Mouse (Mus musculus) liver, adult 2 months (tissue): ENCODE data around the gene Col5a1. TPM values are rescaled to one million over a fixed set of nuclear protein-coding genes. Genes with fewer than 3 reads are reported as not detected.

Experiments
- DNase-seq: peaks from one replicate; pipeline ENCODE4 v3.0.0-alpha.2; 2011; ENCODE audit warnings: low read depth, low spot score; ENCODE audit errors: extremely low read depth
- H3K27ac ChIP-seq: fragments of 200-500 bp; replicated peaks from 2 replicates; pipeline ENCODE4 v1.5.1; 2012; ENCODE audit warnings: low read depth, mild to moderate bottlenecking, control low read depth, inconsistent platforms, low read length; ENCODE audit not compliant: insufficient read depth
- H3K27me3 ChIP-seq: fragments of 200-500 bp; 2 replicates; pipeline ENCODE4 v1.6.1; 2012; ENCODE audit warnings: mild to moderate bottlenecking, moderate library complexity, low read length, inconsistent platforms; ENCODE audit not compliant: control insufficient read depth, insufficient read depth
- H3K36me3 ChIP-seq: fragments of 200-500 bp; 2 replicates; pipeline ENCODE4 v1.6.1; 2012; ENCODE audit warnings: low read length, inconsistent platforms; ENCODE audit not compliant: control insufficient read depth, insufficient read depth
- H3K4me1 ChIP-seq: fragments of 200-500 bp; 2 replicates; pipeline ENCODE4 v1.6.1; 2011; ENCODE audit warnings: low read length; ENCODE audit not compliant: control insufficient read depth, insufficient read depth
- H3K4me3 ChIP-seq: fragments of 200-500 bp; 2 replicates; pipeline ENCODE4 v1.5.1; 2011; ENCODE audit warnings: low read depth, mild to moderate bottlenecking, control low read depth, low read length, moderate library complexity; ENCODE audit not compliant: insufficient read depth
- H3K79me2 ChIP-seq: fragments of 200-500 bp; 2 replicates; pipeline ENCODE4 v1.6.1; 2012; ENCODE audit warnings: inconsistent platforms, mild to moderate bottlenecking, low read length, moderate library complexity; ENCODE audit not compliant: control insufficient read depth, insufficient read depth
- H3K9ac ChIP-seq: fragments of 200-500 bp; 2 replicates; pipeline ENCODE4 v1.6.1; 2012; ENCODE audit warnings: low read depth, mild to moderate bottlenecking, control low read depth, inconsistent platforms, low read length
- CTCF ChIP-seq: fragments of 200-500 bp; IDR thresholded peaks from 2 replicates; pipeline ENCODE4 v1.5.1; 2011; ENCODE audit warnings: low read depth, low read length, control low read depth
- POLR2A ChIP-seq: fragments of 200-500 bp; IDR thresholded peaks from 2 replicates; pipeline ENCODE4 v1.6.1; 2011; ENCODE audit warnings: low read length, control low read depth; ENCODE audit not compliant: insufficient read depth; ENCODE audit errors: extremely low read depth
- WGBS: fragments of 180-500 bp; shearing (Covaris S2); methylation state at CpG from one replicate; pipeline ENCODE4 v1.1.7; 2018; 5-methylcytosine and 5-hydroxymethylcytosine counted together
- polyA plus RNA-seq: library from polyadenylated mRNA; depleted of rRNA; stranded (reverse); fragments of >200 nt; gene quantifications from 2 replicates; pipeline ENCODE4 v1.2.3, GENCODE M21; 2012
- total RNA-seq: library from RNA; depleted of rRNA; stranded (reverse); fragments of >200 nt; gene quantifications from 2 replicates; pipeline ENCODE4 v1.2.3, GENCODE M21; 2014

The Col5a1 gene
- total and polyA plus RNA-seq, 2 experiments: 2.0 to 2.1 TPM

DNA sequence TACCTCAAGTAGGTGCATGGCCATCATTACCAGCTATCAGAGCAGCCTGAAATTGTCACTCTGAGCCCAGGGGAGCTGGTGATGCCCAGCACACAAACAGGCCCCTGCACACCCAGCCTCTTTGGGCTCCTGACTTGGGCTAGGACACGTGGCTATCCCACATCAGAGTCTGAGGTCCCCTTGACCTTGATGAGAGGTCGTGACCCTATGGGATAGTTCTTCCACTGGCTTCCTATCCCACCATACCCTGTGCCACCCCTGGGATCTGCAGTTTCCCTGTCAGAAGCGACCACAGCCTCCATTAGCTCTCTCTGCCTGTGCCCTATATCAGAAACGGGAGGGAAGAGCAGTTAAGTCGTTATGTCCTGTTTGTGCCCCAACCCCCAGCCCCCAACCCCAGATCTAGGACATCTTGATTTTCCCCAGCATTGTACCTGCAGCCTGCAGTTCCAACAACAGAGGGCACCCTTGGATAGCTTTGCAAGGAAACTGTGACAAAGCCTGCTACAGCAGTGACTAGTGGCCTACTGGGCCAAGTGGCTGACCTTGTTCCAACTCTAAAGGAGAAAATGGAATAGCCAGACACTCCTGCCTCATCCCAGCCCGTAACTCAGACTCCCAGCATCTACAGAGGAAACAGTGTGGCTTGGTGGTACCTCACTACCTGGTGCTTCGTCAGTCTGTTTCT is 40.4 kb downstream of the Col5a1 start:
- DNase-seq: peak; percentile 10
- Histone ChIP-seq H3K4me3 (no peak overlapping the region), H3K9ac (no peak overlapping the region), H3K4me1 (no peaks in the 10 kb centered on the region), H3K79me2 (no peaks in the 10 kb centered on the region), H3K27me3 (no peaks in the 10 kb centered on the region), H3K36me3 (no peaks in the 10 kb centered on the region), H3K27ac (no peak overlapping the region)
- TF ChIP-seq POLR2A (no peak), CTCF (peak; percentile 47)
- WGBS: 43% methylated on average over 7 of the region's 7 CpGs

DNA sequence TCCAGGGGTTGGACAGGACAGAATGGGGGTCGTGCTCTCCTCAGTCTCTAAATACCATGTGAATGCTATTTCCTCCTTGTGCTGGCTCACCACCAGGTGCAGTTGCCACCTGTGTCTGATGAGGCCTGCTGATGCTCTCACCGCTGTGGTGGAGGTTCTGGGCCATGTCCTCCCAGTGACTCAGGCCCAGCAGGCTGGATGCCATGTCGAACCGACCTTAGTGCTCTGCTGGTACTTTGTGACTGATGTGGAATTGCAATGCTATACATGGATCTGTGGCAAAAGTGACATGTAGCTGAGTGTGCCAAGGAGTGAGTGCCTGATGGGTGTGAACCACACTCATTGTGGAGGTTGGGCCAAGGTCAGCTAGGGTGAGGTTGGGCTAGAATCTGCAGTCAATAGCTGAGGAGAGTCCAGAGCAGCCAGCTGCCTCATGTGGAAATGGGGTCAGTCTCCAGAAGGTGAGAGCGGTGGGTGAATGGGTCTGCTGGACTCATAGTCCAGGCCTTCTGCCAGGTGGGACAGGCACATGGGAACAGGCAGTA is 44.3 kb downstream of the Col5a1 start:
- Histone ChIP-seq H3K27ac (no peak overlapping the region), H3K4me3 (no peak overlapping the region), H3K79me2 (no peaks in the 10 kb centered on the region), H3K27me3 (no peaks in the 10 kb centered on the region), H3K9ac (no peak overlapping the region), H3K4me1 (no peaks in the 10 kb centered on the region), H3K36me3 (no peaks in the 10 kb centered on the region)
- 79% methylated on average over 5 of the region's 5 CpGs for WGBS
- TF ChIP-seq POLR2A (no peak), CTCF (no peak)
- no peak for DNase-seq

DNA sequence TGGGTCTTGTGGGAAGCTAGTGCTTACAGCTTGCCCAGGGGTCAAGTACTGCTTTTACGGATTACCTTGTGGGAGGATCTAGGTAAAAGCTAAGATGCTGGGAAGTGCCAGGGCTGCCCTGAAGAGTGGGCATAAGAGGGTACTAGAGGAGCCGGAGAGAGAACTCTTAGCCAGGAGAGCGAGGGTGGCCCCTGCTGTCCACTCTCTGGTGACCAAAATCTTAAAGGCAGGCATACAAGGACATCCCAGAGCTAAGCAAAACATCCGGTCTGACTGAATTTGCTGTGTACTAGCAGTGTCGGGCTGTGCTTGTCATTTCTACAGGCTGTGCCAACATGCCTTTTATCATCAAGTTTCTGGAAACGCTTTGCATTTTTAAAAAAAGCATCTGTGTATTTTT is 44.9 kb downstream of the Col5a1 start:
- Histone ChIP-seq H3K27me3 (no peaks in the 10 kb centered on the region), H3K4me3 (no peak overlapping the region), H3K79me2 (no peaks in the 10 kb centered on the region), H3K27ac (no peak overlapping the region), H3K4me1 (no peaks in the 10 kb centered on the region), H3K36me3 (no peaks in the 10 kb centered on the region), H3K9ac (no peak overlapping the region)
- TF ChIP-seq CTCF (no peak), POLR2A (no peak)
- peak; percentile 14 for DNase-seq
- WGBS: 84% methylated on average over 6 of the region's 6 CpGs

DNA sequence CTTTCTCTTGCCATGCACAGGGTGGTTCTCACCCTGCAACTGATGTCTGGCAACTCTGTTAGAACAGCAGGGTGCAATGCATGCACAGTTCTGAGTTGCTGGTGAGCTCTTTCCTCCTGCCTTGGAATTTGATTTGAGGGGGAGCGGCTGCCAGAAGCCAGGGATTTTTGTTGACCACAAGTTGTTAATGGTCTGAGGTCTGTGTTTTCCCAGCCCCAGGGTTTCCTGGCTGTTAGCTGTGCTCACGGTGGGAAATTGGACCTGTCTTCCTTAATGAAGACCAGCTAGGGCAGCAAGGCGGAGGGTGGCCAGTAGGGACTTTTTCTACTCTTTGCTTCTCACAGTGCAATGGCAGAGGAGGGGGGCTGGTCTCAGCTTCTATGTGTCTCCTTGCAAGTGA is 45.7 kb downstream of the Col5a1 start:
- Histone ChIP-seq H3K27ac (no peak overlapping the region), H3K36me3 (no peaks in the 10 kb centered on the region), H3K4me3 (no peak overlapping the region), H3K9ac (no peak overlapping the region), H3K4me1 (no peaks in the 10 kb centered on the region), H3K27me3 (no peaks in the 10 kb centered on the region), H3K79me2 (no peaks in the 10 kb centered on the region)
- TF ChIP-seq CTCF (no peak), POLR2A (no peak)
- no peak for DNase-seq
- 61% methylated on average over 3 of the region's 3 CpGs for WGBS

DNA sequence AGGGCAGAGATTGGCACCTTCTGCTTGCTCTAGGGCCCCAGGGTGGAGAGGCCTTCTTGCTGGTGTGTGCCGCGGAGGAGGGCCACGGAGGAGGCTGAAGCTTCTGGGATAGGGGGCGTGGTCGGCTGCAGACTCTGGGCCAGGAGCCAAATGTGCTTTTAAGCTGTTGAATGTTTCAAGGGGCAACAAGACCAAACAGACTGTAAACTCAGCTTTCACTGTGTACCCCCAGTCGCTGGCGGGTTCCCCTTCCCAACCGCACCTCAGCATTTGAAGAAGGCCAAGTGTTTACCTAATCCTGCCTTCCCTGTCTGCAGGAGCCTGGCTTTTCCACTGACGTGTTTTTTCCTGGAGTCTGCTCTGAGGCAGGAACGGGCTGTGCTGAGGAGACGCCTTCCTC is 48.0 kb downstream of the Col5a1 start:
- H3K27me3 ChIP-seq: no peaks in the 10 kb centered on the region
- H3K4me1 ChIP-seq: no peaks in the 10 kb centered on the region
- TF ChIP-seq POLR2A (no peak), CTCF (no peak)
- WGBS: 60% methylated on average over 11 of the region's 11 CpGs
- no peak overlapping the region for H3K9ac ChIP-seq
- no peaks in the 10 kb centered on the region for H3K79me2 ChIP-seq
- DNase-seq: no peak
- no peak overlapping the region for H3K27ac ChIP-seq
- H3K4me3 ChIP-seq: no peak overlapping the region
- no peaks in the 10 kb centered on the region for H3K36me3 ChIP-seq

DNA sequence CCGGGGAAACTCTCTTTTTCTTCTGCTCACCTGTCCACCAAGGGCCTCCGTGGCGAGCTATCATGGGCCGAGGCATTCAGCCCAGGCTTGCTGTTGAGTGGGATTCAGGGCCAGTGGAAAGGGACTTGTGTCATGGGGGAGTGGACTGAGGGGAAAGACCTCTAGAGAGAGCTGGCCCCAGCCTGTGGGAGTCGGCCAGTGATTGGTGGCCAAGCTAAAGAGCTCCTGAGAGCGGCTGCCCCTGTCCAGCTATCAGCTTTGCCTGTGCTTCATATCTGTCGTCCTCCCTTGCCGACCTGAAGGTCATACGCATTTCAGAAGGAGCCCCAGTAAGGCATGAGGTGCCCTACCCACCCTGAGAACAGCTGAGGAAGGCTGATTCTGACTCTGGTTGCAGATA is 48.6 kb downstream of the Col5a1 start:
- 75% methylated on average over 9 of the region's 9 CpGs for WGBS
- no peak overlapping the region for H3K27ac ChIP-seq
- no peaks in the 10 kb centered on the region for H3K27me3 ChIP-seq
- H3K4me3 ChIP-seq: no peak overlapping the region
- no peaks in the 10 kb centered on the region for H3K4me1 ChIP-seq
- H3K79me2 ChIP-seq: no peaks in the 10 kb centered on the region
- H3K9ac ChIP-seq: no peak overlapping the region
- no peak for TF ChIP-seq POLR2A
- TF ChIP-seq CTCF: no peak
- H3K36me3 ChIP-seq: no peaks in the 10 kb centered on the region
- no peak for DNase-seq
